Mouse (Mus musculus) mesoderm, embryonic 11.5 days (tissue): Measurements from ENCODE around the gene Kank4.
"Not testable (repeated sequence)": the region's sequence is repeated elsewhere in the genome, so short reads cannot be mapped to it uniquely, and the experiment has no call there.

Experiments
- DNase-seq: peaks from one replicate; pipeline ENCODE4 v3.0.0-alpha.2; 2012; ENCODE audit warnings: low read depth, low spot score

Kank4 gene

GRCm38 (mm10) chr4:98817184-98817911, at the start of gene Kank4:
TSS of gene Kank4 (minus strand) at chr4:98817537.
- peak; percentile 50 for DNase-seq

GRCm38 (mm10) chr4:98865386-98866237, 48.3 kb upstream of the Kank4 start:
- no peak for DNase-seq

GRCm38 (mm10) chr4:98864546-98864945, 47.2 kb upstream of the Kank4 start:
- DNase-seq = no peak

- DNase-seq = no peak
These were observed 46.8 kb upstream of the Kank4 start for GRCm38 (mm10) chr4:98864094-98864493.

- no peak for DNase-seq
These were observed 46.1 kb upstream of the Kank4 start for GRCm38 (mm10) chr4:98863451-98863850.

GRCm38 (mm10) chr4:98858151-98858855, 41.0 kb upstream of the Kank4 start:
- no peak for DNase-seq

- no peak for DNase-seq
These were observed 39.8 kb upstream of the Kank4 start for GRCm38 (mm10) chr4:98857037-98857648.

GRCm38 (mm10) chr4:98853926-98854325, 36.6 kb upstream of the Kank4 start:
- DNase-seq = no peak

GRCm38 (mm10) chr4:98850485-98850884, 33.1 kb upstream of the Kank4 start:
- not testable (repeated sequence) for DNase-seq

GRCm38 (mm10) chr4:98847120-98847885, 30.0 kb upstream of the Kank4 start:
- DNase-seq = no peak

- no peak for DNase-seq
These were observed 29.1 kb upstream of the Kank4 start for GRCm38 (mm10) chr4:98846396-98846795.

GRCm38 (mm10) chr4:98845687-98846125, 28.4 kb upstream of the Kank4 start:
- DNase-seq = no peak

- DNase-seq = no peak
These were observed 27.9 kb upstream of the Kank4 start for GRCm38 (mm10) chr4:98845201-98845600.

GRCm38 (mm10) chr4:98843906-98844597, 26.7 kb upstream of the Kank4 start:
- DNase-seq = no peak

- DNase-seq = not testable (repeated sequence)
These were observed 23.9 kb upstream of the Kank4 start for GRCm38 (mm10) chr4:98841251-98841650.

- DNase-seq = no peak
These were observed 23.2 kb upstream of the Kank4 start for GRCm38 (mm10) chr4:98840526-98840925.

GRCm38 (mm10) chr4:98838913-98839312, 21.6 kb upstream of the Kank4 start:
- no peak for DNase-seq

GRCm38 (mm10) chr4:98837715-98838505, 20.6 kb upstream of the Kank4 start:
- DNase-seq = no peak

- DNase-seq = peak; percentile 39
These were observed 19.2 kb upstream of the Kank4 start for GRCm38 (mm10) chr4:98836519-98836918.
